Mouse (Mus musculus) cerebellum, postnatal 25 days (tissue): ENCODE results near the gene Il17re.

ENCODE experiments used
- DNase-seq, 2 experiments: peaks; one replicate each; pipeline ENCODE4 v3.0.0; 2021; ENCODE audit warnings: mixed read lengths in 2 of 2

Il17re gene

GRCm38 (mm10) chr6:113443091-113443490 is 15.2 kb upstream of the Il17re start:
- no peak for DNase-seq

GRCm38 (mm10) chr6:113444207-113444965 is 13.9 kb upstream of the Il17re start:
- no peak for DNase-seq

GRCm38 (mm10) chr6:113447639-113448038 is 10.6 kb upstream of the Il17re start:
- peak in 1 of 2 experiments; percentile 40 for DNase-seq

- DNase-seq: no peak
Observed at GRCm38 (mm10) chr6:113451839-113452238, 6.4 kb upstream of the Il17re start.

- DNase-seq: no peak
Observed at GRCm38 (mm10) chr6:113455007-113455406, 3.3 kb upstream of the Il17re start.

GRCm38 (mm10) chr6:113458635-113459034 is 351 bp downstream of the Il17re start:
- peak; percentile 50 to 58 for DNase-seq

- DNase-seq: no peak
Observed at GRCm38 (mm10) chr6:113464040-113464439, 5.8 kb downstream of the Il17re start.

GRCm38 (mm10) chr6:113465602-113466001 is 7.3 kb downstream of the Il17re start:
- no peak for DNase-seq

GRCm38 (mm10) chr6:113468512-113468911 is 10.2 kb downstream of the Il17re start:
- DNase-seq: no peak

- peak; percentile 74 to 82 for DNase-seq
Observed at GRCm38 (mm10) chr6:113469021-113469420, 10.7 kb downstream of the Il17re start.

GRCm38 (mm10) chr6:113469432-113469831 is 11.1 kb downstream of the Il17re start:
- DNase-seq: peak; percentile 82 to 89

- peak in 1 of 2 experiments; percentile 43 for DNase-seq
Observed at GRCm38 (mm10) chr6:113471297-113471936, 13.1 kb downstream of the Il17re start, which contains the start of gene Il17rc. Gene Il17rc, plus strand, starts transcription at chr6:113471427.

GRCm38 (mm10) chr6:113472061-113472460 is 13.8 kb downstream of the Il17re start:
- DNase-seq: no peak

GRCm38 (mm10) chr6:113473246-113473645 is 15.0 kb downstream of the Il17re start:
- DNase-seq: no peak

- DNase-seq: no peak
Observed at GRCm38 (mm10) chr6:113473715-113474114, 15.4 kb downstream of the Il17re start.

- DNase-seq: no peak
Observed at GRCm38 (mm10) chr6:113477353-113477752, 19.1 kb downstream of the Il17re start.

GRCm38 (mm10) chr6:113478906-113479305 is 20.6 kb downstream of the Il17re start:
- DNase-seq: no peak

GRCm38 (mm10) chr6:113480555-113481373 is 22.5 kb downstream of the Il17re start:
- peak in 1 of 2 experiments; percentile 36 for DNase-seq

- DNase-seq: peak; percentile 76 to 79
Observed at GRCm38 (mm10) chr6:113482477-113483099, 24.3 kb downstream of the Il17re start.

GRCm38 (mm10) chr6:113483100-113483615 is 24.9 kb downstream of the Il17re start, which contains the start of gene Creld1:
Gene Creld1, plus strand, starts transcription at chr6:113483297.
- peak; percentile 94 to 97 for DNase-seq

GRCm38 (mm10) chr6:113483729-113484128 is 25.4 kb downstream of the Il17re start:
- peak; percentile 57 to 60 for DNase-seq

- DNase-seq: no peak
Observed at GRCm38 (mm10) chr6:113487125-113487576, 28.9 kb downstream of the Il17re start.
